Mouse (Mus musculus) lung, postnatal 0 days (tissue): ENCODE measurements around the gene Ica1l.

Source experiments
- CTCF ChIP-seq: IDR thresholded peaks from 2 replicates; pipeline ENCODE4 v1.5.1; 2016; ENCODE audit warnings: antibody characterized with exemption, mild to moderate bottlenecking
- EP300 ChIP-seq: IDR thresholded peaks from 2 replicates; pipeline ENCODE4 v1.6.1; 2016; ENCODE audit warnings: antibody characterized with exemption, mild to moderate bottlenecking, control low read depth

DNA sequence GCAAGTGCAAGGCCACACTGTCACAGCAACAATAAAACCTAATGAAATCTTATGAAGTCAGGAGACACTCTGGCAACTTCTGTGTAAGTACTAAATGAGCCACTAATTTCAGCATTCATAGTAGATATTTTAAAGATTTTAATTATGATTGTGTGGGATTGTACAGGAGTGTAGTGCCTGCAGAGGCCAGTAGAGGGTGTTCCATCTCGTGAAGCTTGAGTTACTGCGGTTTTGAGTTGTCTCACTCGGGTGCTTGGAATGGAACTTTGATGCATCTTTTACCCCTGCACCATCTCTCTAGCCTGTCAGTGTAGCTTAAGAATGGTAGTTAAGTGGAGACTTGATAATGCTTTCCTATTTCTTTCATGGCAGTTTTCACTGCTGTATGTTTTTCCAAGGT, 11.7 kb upstream of the Ica1l start:
- TF ChIP-seq CTCF (peak; percentile 43), EP300 (no peak)
